Mouse (Mus musculus): ENCODE data around the gene Snap91. TPM values are rescaled to one million over a fixed set of nuclear protein-coding genes. Genes with fewer than 3 reads are reported as not detected.

The Snap91 gene
- polyA plus RNA-seq, 1 experiment from 2014 or later, result 20.6 TPM

DNA sequence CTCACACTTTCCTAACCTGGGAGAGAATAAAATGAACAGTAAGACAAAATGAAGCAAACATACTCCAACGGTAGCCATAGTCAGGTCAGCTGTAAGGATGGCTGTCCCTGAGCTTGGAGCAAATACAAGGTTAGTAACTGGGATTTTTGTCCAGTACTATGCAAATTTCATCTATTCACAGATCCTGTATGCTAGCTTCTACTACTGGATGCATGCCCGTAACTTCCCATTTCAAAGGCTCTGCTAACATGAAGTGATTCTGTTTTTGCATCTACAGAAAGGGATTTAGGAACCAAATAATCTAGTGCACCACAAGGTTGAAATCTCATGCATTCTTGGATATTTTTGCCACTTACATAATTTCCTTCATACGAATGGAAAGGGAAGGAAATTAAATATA lies 70.2 kb downstream of the Snap91 start:
- no peak overlapping the region for H3K4me3 ChIP-seq (replicated peaks)
- H3K9ac ChIP-seq, result no peak overlapping the region
- no peaks in the 10 kb centered on the region for H3K36me3 ChIP-seq
- no peak overlapping the region for H3K27ac ChIP-seq
- H3K4me1 ChIP-seq, result no peaks in the 10 kb centered on the region
- 83% methylated on average over 3 of the region's 3 CpGs for WGBS
- no peaks in the 10 kb centered on the region for H3K9me3 ChIP-seq (replicated peaks)
- no peak overlapping the region for H3K4me2 ChIP-seq
- H3K27me3 ChIP-seq, result no peaks in the 10 kb centered on the region
- ATAC-seq (replicated peaks; ENCODE audit: low FRiP score), result no peak

GRCm38 (mm10) chr9:86800600-86801163 lies 79.8 kb downstream of the Snap91 start:
- 32% methylated on average over 3 of the region's 3 CpGs for WGBS
- peak; percentile 31; the same call in 1 of the 2 replicates for ATAC-seq (replicated peaks; ENCODE audit: low FRiP score)
- H3K9me3 ChIP-seq (replicated peaks), result no peaks in the 10 kb centered on the region
- H3K36me3 ChIP-seq, result no peaks in the 10 kb centered on the region
- H3K4me1 ChIP-seq, result peaks cover 6% of the 10 kb centered on the region; the same call in 1 of the 2 replicates
- no peak overlapping the region for H3K4me2 ChIP-seq
- H3K9ac ChIP-seq, result no peak overlapping the region
- no peaks in the 10 kb centered on the region for H3K27me3 ChIP-seq
- H3K4me3 ChIP-seq (replicated peaks), result no peak overlapping the region
- no peak overlapping the region for H3K27ac ChIP-seq

DNA sequence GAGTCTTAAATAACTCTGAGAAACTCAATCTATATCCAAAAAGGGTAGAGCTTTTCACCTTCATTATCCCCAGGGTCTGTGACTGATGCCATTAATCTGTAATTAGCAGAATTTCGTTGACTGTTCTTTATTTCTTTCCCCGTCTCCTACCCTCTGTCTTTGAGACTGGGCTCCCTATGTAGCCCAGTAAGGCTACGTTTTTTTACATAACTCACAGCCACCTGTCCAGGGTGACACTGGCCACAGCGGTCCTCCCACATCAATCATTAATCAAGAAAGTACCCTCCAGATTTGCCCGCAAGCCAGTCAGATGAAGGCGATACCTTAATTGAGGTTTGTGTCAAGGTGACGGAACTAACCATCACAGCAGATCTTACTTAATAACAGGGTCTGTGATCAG lies 81.4 kb downstream of the Snap91 start:
- Histone ChIP-seq H3K27ac (0 out of 2 replicates have a peak overlapping the region, but pooled peaks have one; percentile 3), H3K9me3 (replicated peaks) (no peaks in the 10 kb centered on the region), H3K27me3 (no peaks in the 10 kb centered on the region), H3K4me1 (peaks cover 6% of the 10 kb centered on the region; the same call in 1 of the 2 replicates), H3K4me2 (0 out of 2 replicates have a peak overlapping the region, but pooled peaks have one; percentile 2), H3K36me3 (no peaks in the 10 kb centered on the region), H3K9ac (no peak overlapping the region), H3K4me3 (replicated peaks) (no peak overlapping the region)
- WGBS, result 39% methylated on average over 7 of the region's 7 CpGs
- peak; percentile 41; the same call in 1 of the 2 replicates for ATAC-seq (replicated peaks; ENCODE audit: low FRiP score)

DNA sequence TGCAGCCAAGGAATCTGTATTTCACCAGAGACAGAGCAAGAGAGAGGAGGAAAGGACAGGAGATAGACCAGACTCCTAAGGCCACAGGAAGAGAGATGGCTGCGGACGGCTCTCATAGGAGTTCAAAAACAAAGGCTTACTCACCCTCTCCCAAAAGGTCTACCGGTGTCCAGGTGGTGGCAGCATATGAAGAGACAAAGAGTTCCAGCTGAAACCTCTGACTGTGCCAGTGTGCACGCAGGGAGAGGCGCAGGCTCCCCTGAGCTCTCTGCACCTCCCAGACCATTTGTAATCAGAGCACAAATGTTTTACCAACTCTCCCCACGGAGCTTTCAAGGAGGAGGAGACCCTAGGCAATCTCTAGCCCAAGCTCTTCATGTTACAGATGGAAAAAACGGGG lies 81.8 kb downstream of the Snap91 start:
- H3K4me1 ChIP-seq, result peaks cover 6% of the 10 kb centered on the region; the same call in 1 of the 2 replicates
- H3K27ac ChIP-seq, result 0 out of 2 replicates have a peak overlapping the region, but pooled peaks have one; percentile 3
- 28% methylated on average over 7 of the region's 7 CpGs for WGBS
- H3K27me3 ChIP-seq, result no peaks in the 10 kb centered on the region
- no peaks in the 10 kb centered on the region for H3K36me3 ChIP-seq
- 0 out of 2 replicates have a peak overlapping the region, but pooled peaks have one; percentile 2 for H3K4me2 ChIP-seq
- no peak overlapping the region; the same call in 1 of the 2 replicates for H3K9ac ChIP-seq
- no peaks in the 10 kb centered on the region for H3K9me3 ChIP-seq (replicated peaks)
- peak; percentile 67 for ATAC-seq (replicated peaks; ENCODE audit: low FRiP score)
- H3K4me3 ChIP-seq (replicated peaks), result no peak overlapping the region

DNA sequence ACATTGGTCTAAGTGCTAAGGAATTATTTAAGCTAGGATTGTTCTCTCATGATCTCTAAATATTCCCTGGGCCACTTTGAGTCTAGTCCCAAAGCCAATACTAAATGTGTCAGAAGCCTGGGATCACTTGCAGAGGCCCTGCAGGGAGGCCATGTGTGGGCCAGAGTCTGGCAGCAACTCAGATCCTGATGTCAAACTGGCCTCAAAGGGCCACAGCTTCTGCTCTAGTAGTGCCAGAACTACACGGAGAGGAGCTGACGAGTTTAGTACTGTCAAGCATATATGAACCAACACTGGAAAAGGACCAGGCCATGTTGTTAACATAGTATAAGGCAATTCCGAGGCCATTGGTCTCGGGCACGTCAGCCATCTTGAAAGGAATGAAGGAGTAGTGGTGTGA lies 82.3 kb downstream of the Snap91 start:
- Histone ChIP-seq H3K27ac (no peak overlapping the region), H3K4me3 (replicated peaks) (no peak overlapping the region), H3K9me3 (replicated peaks) (no peaks in the 10 kb centered on the region), H3K4me1 (peaks cover 6% of the 10 kb centered on the region; the same call in 1 of the 2 replicates), H3K4me2 (no peak overlapping the region), H3K27me3 (no peaks in the 10 kb centered on the region), H3K36me3 (no peaks in the 10 kb centered on the region), H3K9ac (no peak overlapping the region)
- ATAC-seq (replicated peaks; ENCODE audit: low FRiP score), result no peak
- WGBS, result 92% methylated on average over 5 of the region's 5 CpGs

DNA sequence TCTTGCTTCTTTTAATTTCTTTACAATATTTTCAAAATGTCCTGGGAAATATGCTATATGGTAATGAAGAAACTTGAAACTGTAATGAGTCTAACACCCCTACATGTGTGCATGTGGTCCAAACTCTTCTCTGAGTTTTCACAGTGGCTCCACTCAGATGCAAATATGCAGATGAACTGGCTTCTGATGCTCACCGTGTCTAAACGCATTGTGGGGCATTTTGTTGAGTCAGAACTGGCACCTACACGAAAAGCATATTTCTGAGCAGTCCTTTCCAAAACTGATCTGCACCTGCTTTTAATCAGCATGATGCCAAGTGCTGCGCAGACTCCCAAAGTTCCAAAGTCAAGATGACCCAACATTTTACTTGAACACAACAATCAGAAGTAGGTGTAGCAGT lies 82.9 kb downstream of the Snap91 start:
- no peaks in the 10 kb centered on the region for H3K9me3 ChIP-seq (replicated peaks)
- H3K36me3 ChIP-seq, result no peaks in the 10 kb centered on the region
- H3K4me1 ChIP-seq, result peaks cover 6% of the 10 kb centered on the region; the same call in 1 of the 2 replicates
- 93% methylated on average over 4 of the region's 4 CpGs for WGBS
- no peaks in the 10 kb centered on the region for H3K27me3 ChIP-seq
- H3K27ac ChIP-seq, result no peak overlapping the region
- no peak overlapping the region for H3K4me2 ChIP-seq
- H3K4me3 ChIP-seq (replicated peaks), result no peak overlapping the region
- ATAC-seq (replicated peaks; ENCODE audit: low FRiP score), result no peak
- H3K9ac ChIP-seq, result no peak overlapping the region

GRCm38 (mm10) chr9:86795236-86795635 lies 85.2 kb downstream of the Snap91 start:
- ATAC-seq (replicated peaks; ENCODE audit: low FRiP score), result no peak
- H3K27ac ChIP-seq, result no peak overlapping the region

DNA sequence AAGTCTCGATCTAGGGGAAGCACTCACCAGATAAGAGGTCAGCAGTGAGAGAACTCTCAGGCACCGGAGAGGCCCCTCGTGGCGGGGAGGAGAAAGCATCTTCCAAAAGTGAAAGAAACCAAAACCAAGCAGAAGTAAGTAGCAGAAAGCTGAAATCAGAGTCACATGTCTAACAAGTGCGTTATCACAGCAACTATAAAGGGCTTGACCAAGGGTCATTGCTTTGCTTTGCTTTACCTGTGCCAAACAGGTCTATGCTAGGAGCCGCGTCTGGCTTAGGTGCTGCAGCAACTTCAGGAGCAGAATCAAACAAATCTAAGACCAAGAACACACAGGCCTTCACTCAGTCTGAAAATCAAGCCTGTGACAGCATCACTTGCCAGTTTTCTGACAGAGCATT lies 88.5 kb downstream of the Snap91 start:
- no peak overlapping the region for H3K4me2 ChIP-seq
- WGBS, result 85% methylated on average over 7 of the region's 7 CpGs

More at GRCm38 (mm10) chr9:86795236-86795635, 85.2 kb downstream of the Snap91 start:
- 54% methylated on average over 3 of the region's 3 CpGs for WGBS
- Histone ChIP-seq H3K4me3 (replicated peaks) (no peak overlapping the region), H3K4me1 (peaks cover 6% of the 10 kb centered on the region; the same call in 1 of the 2 replicates), H3K36me3 (no peaks in the 10 kb centered on the region), H3K9me3 (replicated peaks) (no peaks in the 10 kb centered on the region), H3K27me3 (no peaks in the 10 kb centered on the region), H3K4me2 (no peak overlapping the region), H3K9ac (no peak overlapping the region)

GRCm38 (mm10) chr9:86789186-86789585 lies 91.3 kb downstream of the Snap91 start:
- no peak for ATAC-seq (replicated peaks; ENCODE audit: low FRiP score)
- no peaks in the 10 kb centered on the region for H3K27me3 ChIP-seq
- no peak overlapping the region for H3K9ac ChIP-seq
- no peaks in the 10 kb centered on the region for H3K36me3 ChIP-seq
- no peaks in the 10 kb centered on the region for H3K9me3 ChIP-seq (replicated peaks)
- WGBS, result 79% methylated on average over 6 of the region's 6 CpGs
- H3K4me2 ChIP-seq, result no peak overlapping the region
- no peak overlapping the region for H3K27ac ChIP-seq
- H3K4me3 ChIP-seq (replicated peaks), result no peak overlapping the region
- H3K4me1 ChIP-seq, result no peaks in the 10 kb centered on the region

More for the DNA sequence above, 88.5 kb downstream of the Snap91 start:
- H3K4me1 ChIP-seq, result no peaks in the 10 kb centered on the region
- no peaks in the 10 kb centered on the region for H3K9me3 ChIP-seq (replicated peaks)
- no peaks in the 10 kb centered on the region for H3K36me3 ChIP-seq
- no peaks in the 10 kb centered on the region for H3K27me3 ChIP-seq
- no peak overlapping the region for H3K27ac ChIP-seq
- H3K4me3 ChIP-seq (replicated peaks), result no peak overlapping the region
- H3K9ac ChIP-seq, result no peak overlapping the region
- no peak for ATAC-seq (replicated peaks; ENCODE audit: low FRiP score)

- Histone ChIP-seq H3K4me1 (no peaks in the 10 kb centered on the region), H3K27me3 (no peaks in the 10 kb centered on the region), H3K4me3 (replicated peaks) (no peak overlapping the region), H3K4me2 (no peak overlapping the region), H3K27ac (no peak overlapping the region), H3K9ac (no peak overlapping the region), H3K36me3 (no peaks in the 10 kb centered on the region), H3K9me3 (replicated peaks) (no peaks in the 10 kb centered on the region)
- ATAC-seq (replicated peaks; ENCODE audit: low FRiP score), result no peak
- 85% methylated on average over 2 of the region's 2 CpGs for WGBS
These were observed 97.6 kb downstream of the Snap91 start for GRCm38 (mm10) chr9:86782836-86783235.

DNA sequence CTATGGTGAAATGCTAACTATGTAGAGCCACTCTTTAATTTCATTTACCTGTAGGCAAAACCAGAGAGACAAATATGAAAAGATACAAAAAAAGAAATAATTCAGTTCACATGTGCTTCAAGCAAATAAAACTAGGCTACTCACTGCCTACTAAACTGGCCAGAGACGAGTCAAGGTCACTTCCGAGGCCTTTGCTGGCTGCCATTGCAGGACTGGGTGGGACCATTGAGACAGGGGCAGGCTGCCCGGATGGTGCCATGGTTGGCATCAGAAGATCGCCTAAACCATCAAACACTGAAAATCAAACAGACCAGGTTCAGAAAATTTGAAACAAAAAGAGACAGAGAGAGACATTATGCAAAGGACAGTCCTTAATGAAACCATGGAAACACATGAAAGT lies 99.0 kb downstream of the Snap91 start:
- Histone ChIP-seq H3K9me3 (replicated peaks) (no peaks in the 10 kb centered on the region), H3K27me3 (no peaks in the 10 kb centered on the region), H3K4me2 (no peak overlapping the region), H3K36me3 (no peaks in the 10 kb centered on the region), H3K4me1 (no peaks in the 10 kb centered on the region), H3K27ac (no peak overlapping the region), H3K4me3 (replicated peaks) (no peak overlapping the region), H3K9ac (no peak overlapping the region)
- ATAC-seq (replicated peaks; ENCODE audit: low FRiP score), result no peak
- WGBS, result 95% methylated on average over 4 of the region's 4 CpGs

- H3K9ac ChIP-seq, result no peak overlapping the region
- H3K36me3 ChIP-seq, result 0 out of 2 replicates have a peak, but pooled peaks cover 2% of the 10 kb centered on the region
- no peak overlapping the region for H3K4me2 ChIP-seq
- ATAC-seq (replicated peaks; ENCODE audit: low FRiP score), result no peak
- no peaks in the 10 kb centered on the region for H3K4me1 ChIP-seq
- no peaks in the 10 kb centered on the region for H3K27me3 ChIP-seq
- H3K27ac ChIP-seq, result no peak overlapping the region
- WGBS, result 77% methylated on average over 4 of the region's 4 CpGs
- H3K4me3 ChIP-seq (replicated peaks), result no peak overlapping the region
- H3K9me3 ChIP-seq (replicated peaks), result no peaks in the 10 kb centered on the region
These were observed 102.2 kb downstream of the Snap91 start for GRCm38 (mm10) chr9:86778212-86778611.

Data from kidney, embryonic 15.5 days (tissue).